Mouse (Mus musculus): ENCODE measurements around the gene Senp1. TPM values are rescaled to one million over a fixed set of nuclear protein-coding genes. Genes with fewer than 3 reads are reported as not detected.

Gene Senp1
- 10 to 100 TPM; 27.5 to 31.6 TPM for polyA plus RNA-seq (2017; shearing (Covaris generic))

DNA sequence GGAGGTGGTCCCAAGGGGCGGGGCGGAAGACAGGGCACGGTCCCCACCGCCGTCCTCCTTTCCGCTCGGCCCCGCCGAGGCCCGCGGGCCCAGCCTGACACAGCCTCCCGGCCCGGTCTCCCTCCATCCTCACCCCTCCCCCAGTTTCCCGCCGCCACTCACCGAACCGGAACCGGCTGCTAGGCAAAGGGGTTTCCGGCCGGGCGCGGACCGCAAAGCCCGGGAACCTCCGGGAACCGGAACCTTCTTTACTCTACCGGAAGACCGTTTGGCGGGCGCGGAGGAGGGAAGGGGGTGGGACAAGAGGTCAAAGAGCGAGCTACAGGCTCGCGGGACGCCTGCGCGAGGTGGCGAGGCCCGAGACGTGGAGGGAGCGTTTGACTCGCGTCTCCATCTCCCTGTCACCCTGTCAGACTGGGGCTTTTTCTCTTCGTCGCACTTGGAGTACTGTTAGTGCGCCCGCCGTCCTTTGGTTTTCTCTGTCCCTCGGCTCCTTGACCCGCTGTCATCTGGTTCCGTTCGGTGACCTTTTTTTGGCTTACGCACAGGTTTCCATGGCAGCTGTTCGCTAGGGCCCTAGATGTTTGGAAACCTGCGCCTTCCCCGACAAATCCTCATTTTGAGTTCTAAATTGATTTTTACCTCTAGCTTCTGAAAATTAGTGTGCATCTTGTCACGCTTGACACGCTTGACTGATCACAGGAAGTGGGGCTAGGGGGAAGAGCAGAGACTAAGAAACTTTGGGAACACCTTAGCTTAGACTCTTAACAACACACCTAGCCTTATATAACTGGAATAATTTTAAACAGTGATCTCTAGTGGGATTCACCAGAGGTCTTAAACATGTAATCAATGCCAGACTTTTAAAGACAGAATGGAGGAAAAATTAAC, at the start of gene Senp1:
Senp1 (minus strand) TSS at position 624 of the 891 bp plus-strand sequence.
- peak; percentile 75 for ATAC-seq

DNA sequence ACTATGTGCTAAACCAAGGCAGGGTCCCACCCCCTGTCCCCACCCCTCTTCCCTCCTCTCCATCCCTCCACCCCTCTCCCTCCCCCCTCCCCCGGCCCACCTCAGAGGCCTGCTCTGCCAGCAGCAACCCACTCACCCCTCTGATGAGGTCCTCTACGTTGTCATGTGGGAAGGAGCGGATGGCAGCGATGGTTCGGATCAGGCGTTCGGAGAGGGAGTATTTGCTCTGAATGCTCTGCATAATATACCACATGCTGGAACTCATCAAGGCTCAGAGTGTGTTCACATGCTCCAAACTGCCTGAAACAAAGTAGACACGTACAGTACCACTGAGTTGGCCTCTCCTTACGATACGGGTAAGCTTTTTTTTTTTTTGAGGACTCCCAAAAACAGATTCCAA, 49.0 kb upstream of the Senp1 start:
- no peak for ATAC-seq

DNA sequence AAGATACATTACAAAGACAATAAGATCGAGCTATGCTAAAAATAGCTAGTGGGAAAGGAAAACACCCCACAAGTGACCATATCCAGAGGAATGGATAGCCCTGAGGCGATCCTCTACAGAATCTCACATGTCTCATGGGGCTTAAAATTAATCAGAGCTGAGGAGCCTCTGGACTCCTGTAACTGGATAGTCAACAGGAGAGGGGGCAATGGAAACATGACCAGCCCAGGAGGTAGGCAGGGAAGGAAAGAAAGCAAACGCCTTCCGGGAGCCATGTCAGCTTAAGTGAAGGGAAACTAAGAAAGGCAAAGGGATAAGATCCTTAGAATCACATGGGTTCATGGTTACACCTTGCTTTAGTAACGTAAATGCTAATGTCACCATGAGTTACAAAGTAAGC, 47.3 kb upstream of the Senp1 start:
- ATAC-seq, result no peak

DNA sequence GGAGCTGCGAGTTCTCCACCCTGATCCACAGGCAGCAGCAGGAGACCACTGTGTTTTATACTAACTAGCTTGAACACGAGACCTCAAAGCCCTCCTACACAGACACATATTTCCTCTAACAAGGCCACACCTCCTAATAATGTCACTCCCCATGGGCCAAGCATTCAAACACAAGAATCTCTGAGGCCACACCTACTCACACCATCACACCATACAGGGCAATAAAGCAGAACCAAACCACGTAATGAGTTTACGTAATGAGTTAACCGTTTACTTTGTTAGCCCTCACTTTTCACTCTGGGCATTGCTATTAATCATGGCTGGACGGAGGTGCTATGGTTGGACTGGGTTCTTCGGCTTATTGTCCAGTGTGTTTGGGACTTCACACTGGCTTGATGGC, 46.2 kb upstream of the Senp1 start:
- ATAC-seq, result no peak

DNA sequence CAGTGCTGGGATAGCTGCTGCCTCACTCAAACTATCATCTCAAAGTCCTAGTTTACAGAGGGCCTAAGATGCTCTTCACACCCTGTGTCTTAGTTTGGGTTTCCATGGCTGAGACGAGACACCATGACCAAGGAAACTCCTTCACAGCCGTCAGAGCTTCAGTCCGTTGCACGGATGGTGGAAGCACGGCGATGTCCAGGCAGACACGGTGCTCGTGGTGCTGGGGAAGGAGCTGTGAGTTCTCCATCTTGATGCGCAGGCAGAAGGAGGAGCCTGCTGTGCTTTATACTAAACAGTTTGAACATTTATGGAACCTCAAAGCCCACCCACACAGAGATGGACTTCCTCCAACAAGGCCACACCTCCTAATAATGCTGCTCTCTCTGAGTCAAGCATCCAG, 43.3 kb upstream of the Senp1 start:
- no peak for ATAC-seq

DNA sequence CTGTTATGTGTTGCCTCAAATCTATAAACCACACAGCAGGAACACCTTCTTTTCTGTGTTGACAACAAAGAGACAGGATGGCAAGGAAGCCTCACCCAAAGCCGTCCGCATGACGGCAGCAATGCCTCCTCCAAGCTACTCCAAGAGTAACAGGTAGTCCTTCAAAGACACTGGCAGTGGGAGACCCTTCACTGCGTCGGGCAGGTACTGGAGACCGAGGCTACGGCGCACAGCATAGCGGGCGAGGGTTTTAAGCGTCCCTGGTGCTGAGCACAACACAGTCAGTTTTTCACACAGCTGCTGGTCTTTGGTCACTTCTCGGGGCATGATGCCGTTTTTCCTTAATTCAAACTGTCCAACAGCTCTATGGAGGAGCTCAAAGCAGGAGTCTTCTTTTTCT, 42.1 kb upstream of the Senp1 start:
- no peak for ATAC-seq

DNA sequence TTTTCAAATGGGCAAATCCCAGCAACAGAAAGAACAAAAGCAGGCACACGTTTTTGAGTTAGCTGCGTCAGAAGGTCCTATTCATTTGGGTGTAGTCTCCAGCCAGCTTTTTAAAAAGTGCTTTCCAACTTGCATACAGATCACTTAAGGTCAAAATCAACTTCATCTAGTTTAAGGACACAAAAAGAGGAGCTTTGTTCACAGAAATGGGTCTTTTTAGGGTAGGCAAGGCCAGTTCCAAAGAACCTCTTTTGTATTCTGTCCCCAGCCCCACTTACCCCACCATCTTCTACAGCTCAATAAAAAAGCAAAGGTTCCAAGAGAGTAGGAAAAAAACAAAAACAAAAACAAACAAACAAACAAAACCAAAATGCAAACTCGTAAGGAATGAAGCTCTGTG, 41.1 kb upstream of the Senp1 start:
- no peak for ATAC-seq

DNA sequence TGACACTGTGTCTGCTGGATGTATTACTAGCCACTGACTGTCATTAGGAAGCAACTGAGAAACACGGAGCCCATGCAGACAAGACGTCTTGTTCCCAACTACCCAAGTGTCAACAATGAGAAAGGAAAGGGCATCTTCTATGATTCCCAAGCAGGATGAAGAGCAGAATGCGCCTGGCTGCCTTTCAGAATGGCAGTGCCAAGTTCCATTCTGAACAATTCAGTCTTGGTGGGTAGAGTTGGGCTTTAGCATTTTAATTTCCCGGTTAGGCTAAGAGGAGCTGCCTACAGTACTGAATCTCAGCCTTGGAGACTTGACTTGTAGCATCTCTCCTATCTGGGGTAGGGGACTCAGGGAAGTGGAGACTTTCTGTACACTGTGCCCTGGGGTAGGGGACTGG, 40.5 kb upstream of the Senp1 start:
- no peak for ATAC-seq

DNA sequence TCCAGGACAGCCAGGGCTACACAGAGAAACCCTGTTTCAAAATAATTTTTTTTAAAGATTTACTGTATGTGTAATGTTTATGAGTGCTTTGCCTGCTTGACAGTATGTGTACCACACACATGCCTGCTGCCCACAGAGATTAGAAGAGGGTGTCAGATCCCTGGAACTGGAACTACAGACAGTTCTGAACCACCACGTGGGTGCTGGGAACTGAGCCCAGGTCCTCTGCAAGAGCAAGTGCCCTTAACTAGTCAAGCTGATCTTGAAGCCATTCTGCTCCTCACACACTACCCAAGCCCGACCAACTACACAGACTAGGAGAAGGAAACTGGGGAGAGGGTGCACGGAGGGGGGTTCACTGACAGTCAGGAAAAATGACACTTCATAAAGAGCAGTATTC, 39.9 kb upstream of the Senp1 start:
- ATAC-seq, result no peak

DNA sequence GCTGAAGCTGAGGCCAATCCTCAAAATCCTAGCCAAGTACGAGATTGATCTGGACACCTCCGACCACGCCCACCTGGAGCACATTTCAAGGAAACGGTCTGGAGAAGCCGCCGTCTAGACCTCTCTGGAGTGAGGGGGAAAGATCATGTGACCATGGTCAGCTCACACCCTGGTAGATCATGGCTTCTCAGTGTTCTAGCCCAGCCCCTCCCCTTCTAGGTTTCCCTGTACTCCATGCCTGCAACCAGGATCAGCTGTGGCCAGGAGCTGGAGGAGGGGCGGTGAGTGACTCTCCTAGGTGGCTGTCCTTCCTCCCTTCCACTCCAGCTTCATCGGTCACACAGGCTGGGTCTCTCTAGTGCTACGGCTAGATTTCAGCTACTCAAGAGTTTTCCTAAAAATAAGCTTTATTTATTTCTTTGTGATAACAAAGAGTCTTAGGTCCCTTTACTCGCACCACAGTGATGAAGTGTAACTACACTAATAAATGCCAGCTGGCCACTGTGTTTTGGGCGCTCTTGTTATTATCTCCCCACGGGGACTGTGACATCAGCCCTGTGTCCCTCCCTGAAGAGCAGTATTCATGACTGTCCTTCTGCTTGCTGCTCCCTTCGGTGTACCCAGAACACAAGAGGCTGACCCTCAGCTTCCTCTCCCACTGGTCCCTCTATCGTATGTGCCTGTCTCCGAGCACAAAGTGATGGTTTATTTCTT, 38.6 kb upstream of the Senp1 start:
- ATAC-seq, result no peak

DNA sequence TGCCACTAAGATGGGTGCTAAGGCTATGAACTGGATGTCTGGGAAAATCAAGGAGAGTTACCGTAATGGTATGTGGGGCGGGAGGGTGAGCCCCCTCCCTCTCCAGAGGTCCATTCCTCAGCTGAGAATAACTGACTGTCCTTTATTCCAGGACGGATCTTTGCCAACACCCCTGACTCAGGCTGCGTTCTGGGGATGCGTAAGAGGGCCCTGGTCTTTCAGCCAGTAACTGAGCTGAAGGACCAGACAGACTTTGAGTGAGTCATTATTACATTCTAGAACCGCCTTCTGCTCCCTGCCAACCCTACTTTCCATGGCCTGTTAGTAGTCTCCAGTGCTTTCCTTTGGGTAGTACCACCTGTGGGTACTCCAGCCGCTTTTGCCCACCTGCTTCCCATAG, 37.9 kb upstream of the Senp1 start:
- no peak for ATAC-seq

DNA sequence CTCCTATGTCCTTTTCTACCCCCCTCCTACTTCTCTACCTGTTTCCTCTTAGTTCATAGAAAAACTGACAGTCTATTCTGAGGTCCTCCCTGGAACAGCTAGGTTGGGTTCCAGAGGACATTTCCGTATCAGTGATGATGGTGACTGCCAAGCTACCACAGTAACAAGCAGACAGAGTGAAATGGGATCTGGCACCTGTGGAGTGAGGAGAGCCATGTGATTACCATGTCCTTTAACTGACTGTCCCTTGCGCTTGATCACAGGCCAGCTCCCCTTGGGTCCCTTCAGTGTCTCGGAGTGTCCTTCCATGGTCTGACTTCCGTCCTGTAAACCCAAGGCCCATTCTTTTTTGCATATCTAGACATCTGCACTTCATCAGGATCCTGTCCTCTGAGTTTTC, 37.5 kb upstream of the Senp1 start:
- ATAC-seq, result no peak

DNA sequence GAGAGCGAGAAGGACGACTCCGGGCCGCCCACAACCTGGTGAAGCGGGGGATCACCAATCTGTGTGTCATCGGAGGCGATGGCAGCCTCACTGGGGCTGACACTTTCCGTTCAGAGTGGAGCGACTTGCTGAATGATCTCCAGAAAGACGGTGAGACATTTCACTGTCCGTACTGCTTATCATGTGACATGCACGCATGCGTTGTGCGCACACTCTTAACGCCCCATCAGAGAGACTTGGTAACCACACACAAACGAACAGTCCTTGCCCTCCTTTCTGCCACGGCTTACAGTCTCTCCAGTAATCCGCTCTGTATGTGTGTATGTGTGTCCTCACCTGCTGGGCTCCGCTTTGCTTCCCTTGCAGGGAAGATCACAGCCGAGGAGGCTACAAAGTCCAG, 27.3 kb upstream of the Senp1 start:
- no peak for ATAC-seq

DNA sequence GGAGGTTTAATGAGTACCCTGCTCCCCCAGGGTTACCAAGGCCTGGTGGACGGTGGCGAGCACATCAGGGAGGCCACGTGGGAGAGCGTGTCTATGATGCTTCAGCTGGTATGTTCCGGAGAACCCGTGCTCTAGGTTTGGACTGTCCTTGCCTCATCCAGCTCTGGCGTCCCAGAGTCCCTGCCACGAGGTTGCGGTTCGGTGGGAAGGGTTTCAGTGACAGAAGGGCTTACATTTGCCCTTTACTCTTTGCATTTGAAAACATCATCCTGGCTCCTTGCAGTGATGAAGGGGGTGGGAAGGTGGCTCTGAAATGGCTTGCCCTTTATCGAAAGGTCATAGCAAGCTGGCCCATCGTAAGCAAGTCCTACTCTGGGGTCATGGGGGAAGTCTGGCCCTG, 25.8 kb upstream of the Senp1 start:
- ATAC-seq, result no peak

DNA sequence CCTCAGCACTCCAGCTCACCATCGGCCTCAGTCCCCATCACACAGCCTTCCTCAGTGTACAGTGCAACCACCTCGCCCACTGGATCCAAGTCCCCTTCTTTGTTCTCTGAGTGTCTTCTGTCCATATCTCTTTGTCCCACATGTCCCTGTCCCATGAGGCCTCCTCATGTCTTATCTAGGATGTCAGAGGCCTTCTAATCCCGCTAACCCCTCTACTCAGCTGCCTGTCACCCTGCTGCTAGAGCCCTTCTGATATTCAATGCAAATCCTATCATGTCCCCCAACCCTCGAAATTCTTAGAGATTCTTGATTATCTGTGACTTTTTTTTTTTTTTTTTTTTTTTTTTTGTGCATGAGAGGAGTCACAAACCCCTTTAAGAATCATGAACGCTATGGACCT, 22.7 kb upstream of the Senp1 start:
- ATAC-seq, result no peak

DNA sequence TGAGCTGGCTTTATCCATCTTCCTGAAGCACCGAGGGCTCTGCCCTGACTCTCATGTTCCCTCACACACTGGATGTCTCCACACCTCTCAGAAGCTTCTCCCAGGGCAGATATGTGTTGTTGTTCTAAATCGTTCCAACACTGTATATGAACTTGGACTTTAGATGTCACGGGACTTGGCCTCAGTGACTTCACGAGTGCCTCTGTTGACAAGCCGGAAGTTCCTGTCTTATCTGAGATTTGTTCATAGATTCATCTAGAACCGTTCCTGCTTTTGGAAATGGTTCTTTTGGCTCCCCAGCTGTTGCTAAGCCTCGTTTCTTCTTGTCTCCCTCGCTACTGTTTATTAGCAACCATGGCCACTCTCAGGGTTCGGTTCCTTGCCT, 22.2 kb upstream of the Senp1 start:
- ATAC-seq, result no peak

DNA sequence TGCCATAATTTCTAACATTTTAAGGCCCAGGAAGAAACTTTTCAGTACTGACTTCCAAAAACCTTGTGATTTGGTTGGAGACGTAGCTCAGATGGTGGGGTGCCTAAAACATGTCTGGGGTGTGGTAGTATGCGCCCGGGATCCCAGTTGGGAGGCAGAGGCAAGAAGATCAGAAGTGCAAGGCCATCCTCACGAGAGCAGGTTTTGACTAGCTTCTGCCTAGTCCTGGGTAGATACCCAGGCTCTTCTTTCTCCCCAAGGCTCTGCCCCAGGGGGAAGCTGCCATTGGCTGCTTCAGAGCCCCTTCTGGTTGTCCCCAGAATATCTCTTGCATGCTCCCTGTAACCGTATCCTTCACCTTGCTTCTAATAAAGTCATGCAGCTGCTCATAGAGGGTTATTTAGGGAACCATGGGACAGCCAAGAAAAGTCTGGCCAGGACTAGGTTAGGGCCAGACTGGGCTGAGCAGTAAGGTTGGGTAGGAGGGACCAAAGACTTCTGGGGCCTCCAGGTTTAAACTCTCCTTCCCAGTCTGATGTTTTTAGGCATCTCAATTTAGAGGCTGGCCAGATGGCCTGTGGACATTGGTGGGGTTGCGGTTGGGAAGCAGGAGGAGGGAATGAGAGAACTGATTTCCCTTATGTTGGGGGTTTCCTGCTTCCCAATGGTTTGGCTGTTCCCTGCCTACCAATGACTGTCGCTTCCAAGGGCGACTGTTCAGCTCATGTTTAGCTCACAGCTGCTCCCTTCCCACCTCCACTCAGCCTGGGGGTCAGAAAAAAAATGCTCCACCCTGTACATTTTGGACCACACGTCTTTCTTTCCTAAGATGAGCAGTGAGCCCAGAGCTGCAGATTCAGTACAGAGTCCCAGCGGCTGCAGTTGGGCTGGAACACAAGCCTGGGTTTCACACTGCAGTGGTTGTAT, 21.6 kb upstream of the Senp1 start:
- no peak for ATAC-seq

DNA sequence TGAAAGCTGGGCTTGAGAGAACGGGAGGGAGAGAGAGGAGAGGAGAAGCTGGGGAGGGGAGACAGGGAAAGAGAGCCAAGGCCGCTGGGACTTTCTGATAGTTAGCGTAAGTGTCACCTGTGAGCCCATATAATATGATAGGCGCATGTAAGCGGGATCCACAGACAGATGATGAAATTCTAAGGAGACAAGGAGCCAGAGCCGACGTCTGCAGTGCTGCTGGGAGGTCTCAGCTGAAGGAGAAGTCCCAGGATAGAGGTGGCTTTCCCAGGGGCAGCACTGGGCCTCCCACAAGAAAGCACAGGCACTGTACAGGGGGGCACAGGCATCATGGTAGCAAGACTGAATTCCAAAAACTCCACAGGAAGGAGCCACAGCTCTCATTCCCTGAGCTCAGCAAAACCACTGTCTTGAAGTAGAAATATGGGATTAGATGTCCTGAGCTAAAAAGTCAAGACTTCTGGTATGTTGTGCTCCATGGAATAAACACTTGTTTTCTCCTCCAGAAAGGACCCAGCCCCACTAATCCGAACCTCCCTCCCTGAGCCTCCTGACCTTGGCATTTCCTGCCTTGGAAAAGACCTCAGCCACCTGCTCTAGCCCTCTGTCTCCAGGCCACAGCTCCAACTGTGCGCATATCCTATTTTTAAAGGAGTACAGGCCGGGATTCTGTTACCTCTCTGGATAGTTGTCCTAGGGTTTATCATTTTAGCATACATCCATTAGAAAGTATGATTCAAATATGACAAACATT, 20.7 kb upstream of the Senp1 start:
- no peak for ATAC-seq

DNA sequence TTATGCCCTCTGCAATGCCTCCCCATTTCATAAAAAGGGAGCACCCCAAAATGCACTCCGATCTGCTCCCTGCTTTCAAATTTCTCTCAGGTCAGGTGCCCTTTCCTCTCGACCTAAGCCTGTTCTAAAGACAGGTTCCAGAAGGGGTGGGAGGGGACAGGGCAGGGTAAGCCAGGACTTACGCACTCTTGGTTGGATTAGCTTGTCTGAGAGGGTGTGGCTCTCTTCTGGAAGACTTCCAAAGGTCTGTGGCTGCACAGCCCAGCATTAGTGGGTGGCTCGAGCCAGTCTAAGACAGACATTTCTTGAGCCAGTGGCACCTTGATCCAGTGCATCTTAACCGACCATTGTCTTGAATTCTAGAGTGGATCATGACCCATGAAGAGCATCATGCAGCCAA, 18.2 kb upstream of the Senp1 start:
- ATAC-seq, result no peak

DNA sequence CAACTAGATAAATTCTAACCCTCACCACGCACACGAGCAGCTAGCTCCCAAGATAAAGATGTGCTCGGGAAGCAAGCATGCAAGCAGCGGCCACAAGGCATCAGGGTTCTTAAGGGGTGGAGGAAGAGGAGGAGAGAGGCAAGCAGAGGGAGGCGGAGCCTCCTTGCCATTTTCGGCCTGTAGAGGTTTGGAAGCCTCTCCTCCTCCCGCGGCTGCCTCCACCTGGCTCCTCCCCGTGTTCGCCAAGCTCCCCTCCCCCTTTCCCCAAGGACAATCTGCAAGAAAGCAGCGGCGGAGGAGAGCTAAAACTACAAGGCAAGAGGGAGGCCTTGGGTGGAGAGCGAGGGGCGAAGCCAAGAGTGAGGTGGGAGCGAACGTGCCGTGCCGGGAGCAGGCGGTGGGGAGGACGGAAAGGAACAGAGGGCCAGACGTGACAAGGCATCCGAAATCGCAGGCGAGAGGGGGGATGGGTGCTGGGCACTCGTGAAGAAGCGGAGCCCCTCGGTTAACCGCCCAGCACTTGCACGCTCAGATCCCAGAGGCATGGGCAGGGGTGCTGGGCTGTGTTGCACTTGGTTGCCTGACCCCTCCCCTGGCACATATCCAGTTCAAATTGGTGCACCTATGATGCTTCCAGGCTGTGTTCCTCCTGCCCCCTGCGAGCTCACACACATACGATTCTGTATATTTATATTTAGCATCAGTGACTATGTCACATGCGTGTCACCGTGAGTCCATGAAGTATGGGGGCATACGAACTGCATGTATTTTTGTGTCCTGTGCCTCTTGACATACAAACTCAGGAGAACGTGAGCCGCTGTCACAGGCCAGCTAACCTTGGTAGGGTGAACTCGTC, 15.0 kb upstream of the Senp1 start:
- peak; percentile 97 for ATAC-seq

DNA sequence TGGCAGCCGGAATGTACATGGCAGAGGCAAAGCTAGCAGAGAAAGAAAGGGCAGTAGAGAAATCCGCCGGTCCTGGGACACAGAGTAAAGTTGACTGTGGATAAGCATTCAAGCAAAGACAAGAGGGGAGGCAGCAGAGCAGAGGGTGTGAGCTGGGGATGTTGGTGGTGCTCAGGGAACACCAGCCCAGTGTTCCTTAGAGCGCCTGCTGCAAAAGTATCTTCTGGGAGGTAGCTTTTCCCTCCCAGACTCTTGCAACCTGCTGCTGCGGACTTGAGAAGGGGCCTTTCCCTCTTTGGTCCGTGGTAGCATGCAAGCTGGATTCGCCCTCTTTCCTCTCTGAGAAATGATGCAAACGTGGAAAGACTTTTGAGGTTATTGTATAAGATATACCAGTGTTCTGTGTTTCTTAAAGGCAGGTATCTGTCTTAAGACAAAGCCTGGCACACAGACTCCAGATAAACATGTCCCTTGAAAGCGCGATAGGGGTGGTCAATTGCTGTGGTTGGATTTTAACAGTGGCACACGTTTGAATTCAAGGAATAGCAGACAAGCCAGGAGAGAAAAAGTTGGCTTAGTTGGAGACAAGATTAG, 14.3 kb upstream of the Senp1 start:
- ATAC-seq, result no peak

Measured in activated CD4-positive, CD25-positive, alpha-beta regulatory T cell, adult 4 months (primary cell).